Mouse (Mus musculus) testis, adult 2 months (tissue): ENCODE data around the gene Eef1akmt2. TPM values are rescaled to one million over a fixed set of nuclear protein-coding genes. Genes with fewer than 3 reads are reported as not detected.

ENCODE experiments used
- H3K27ac ChIP-seq: fragments of 200-500 bp; 2 replicates; pipeline ENCODE4 v1.5.1; 2012; ENCODE audit warnings: low read depth, low read length; ENCODE audit not compliant: control insufficient read depth, insufficient read depth
- H3K27me3 ChIP-seq: fragments of 200-500 bp; 2 replicates; pipeline ENCODE4 v1.6.1; 2012; ENCODE audit warnings: mild to moderate bottlenecking, low read length, moderate library complexity; ENCODE audit not compliant: control insufficient read depth, insufficient read depth
- H3K36me3 ChIP-seq: fragments of 200-500 bp; 2 replicates; pipeline ENCODE4 v1.6.1; 2012; ENCODE audit warnings: mild to moderate bottlenecking, low read length; ENCODE audit not compliant: control insufficient read depth, insufficient read depth
- H3K4me1 ChIP-seq: fragments of 200-500 bp; 2 replicates; pipeline ENCODE4 v1.6.1; 2012; ENCODE audit warnings: low read length; ENCODE audit not compliant: control insufficient read depth, insufficient read depth
- H3K4me3 ChIP-seq: fragments of 200-500 bp; 2 replicates; pipeline ENCODE4 v1.5.1; 2012; ENCODE audit warnings: low read depth, mild to moderate bottlenecking, low read length, moderate library complexity, mixed read lengths; ENCODE audit not compliant: control insufficient read depth
- CTCF ChIP-seq: fragments of 200-500 bp; IDR thresholded peaks from 2 replicates; pipeline ENCODE4 v1.5.1; 2012; ENCODE audit warnings: low read depth, mild to moderate bottlenecking, inconsistent platforms, low read length, moderate library complexity; ENCODE audit not compliant: control insufficient read depth, insufficient read depth, insufficient replicate concordance
- POLR2A ChIP-seq: fragments of 200-500 bp; IDR thresholded peaks from 2 replicates; pipeline ENCODE4 v1.6.1; 2012; ENCODE audit warnings: low read depth, mild to moderate bottlenecking, inconsistent platforms, low read length, moderate library complexity; ENCODE audit not compliant: control insufficient read depth
- polyA plus RNA-seq: library from polyadenylated mRNA; depleted of rRNA; stranded (reverse); fragments of >200 nt; gene quantifications from 2 replicates; pipeline ENCODE4 v1.2.3, GENCODE M21; 2012

Eef1akmt2 gene
- polyA plus RNA-seq, 1 experiment = 5.5 TPM

DNA sequence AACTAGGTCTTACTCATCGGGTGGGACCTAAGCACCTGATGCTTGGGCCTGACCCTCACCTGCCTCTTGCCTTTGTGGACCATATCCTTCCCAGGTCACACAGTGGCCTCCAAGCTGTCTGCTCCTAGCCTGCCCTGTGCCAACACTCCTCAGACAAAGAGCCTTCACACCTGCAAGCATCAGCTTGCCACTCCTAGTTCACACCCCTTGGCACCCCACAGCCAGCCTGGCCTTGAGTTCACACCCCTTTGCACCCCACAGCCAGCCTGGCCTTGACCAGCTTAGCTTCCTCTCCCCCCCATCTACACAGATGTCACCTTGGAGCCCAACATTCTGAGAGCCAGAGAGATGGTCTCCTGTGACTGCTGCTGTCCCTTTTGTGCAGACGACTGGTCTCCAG, 49.1 kb downstream of the Eef1akmt2 start:
- Histone ChIP-seq H3K4me1 (peaks cover 9% of the 10 kb centered on the region), H3K36me3 (no peaks in the 10 kb centered on the region), H3K27ac (no peak overlapping the region), H3K4me3 (no peak overlapping the region), H3K27me3 (no peaks in the 10 kb centered on the region)
- TF ChIP-seq CTCF (no peak), POLR2A (no peak)

DNA sequence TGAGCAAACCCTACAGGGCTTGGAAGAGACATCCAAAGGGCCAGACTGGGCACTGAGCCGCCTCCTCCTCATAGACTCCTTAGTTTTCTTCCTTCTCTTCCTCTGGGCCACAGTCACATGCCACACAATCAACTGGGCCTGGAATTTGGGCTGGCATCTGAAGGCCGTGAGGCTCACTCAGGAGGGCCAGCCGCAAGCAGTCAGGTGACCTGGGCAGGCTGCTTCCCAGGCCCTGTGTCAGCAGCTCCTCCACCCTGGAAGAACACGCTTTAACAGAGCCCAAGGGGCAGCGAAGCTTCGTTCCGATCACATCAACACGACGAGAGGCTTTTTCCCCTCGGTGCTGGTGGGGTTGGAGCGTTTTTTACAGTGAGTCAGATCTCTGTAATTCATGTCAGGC, 49.8 kb downstream of the Eef1akmt2 start:
- Histone ChIP-seq H3K27ac (no peak overlapping the region), H3K4me3 (no peak overlapping the region), H3K4me1 (peaks cover 9% of the 10 kb centered on the region), H3K27me3 (no peaks in the 10 kb centered on the region), H3K36me3 (no peaks in the 10 kb centered on the region)
- TF ChIP-seq POLR2A (no peak), CTCF (no peak)

DNA sequence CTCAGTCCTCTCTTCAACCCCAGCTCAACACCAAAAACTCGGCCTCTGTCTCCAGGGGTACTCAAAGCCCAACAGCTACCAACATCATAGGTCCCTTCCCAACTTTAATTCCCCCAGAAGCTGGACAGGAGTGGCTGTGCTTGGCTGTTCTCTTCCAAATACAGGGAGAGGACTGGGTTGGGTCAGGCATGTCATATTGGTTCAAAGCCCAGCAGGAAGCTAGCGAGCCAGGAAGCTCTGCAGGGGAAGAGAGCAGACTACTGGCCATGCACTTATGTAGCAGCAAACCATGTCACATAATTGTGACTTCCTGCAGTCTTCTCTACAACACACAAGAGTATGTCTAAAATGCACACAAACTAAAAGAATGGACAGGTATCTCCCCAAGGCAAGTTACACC, 50.4 kb downstream of the Eef1akmt2 start:
- H3K27ac ChIP-seq = no peak overlapping the region

DNA sequence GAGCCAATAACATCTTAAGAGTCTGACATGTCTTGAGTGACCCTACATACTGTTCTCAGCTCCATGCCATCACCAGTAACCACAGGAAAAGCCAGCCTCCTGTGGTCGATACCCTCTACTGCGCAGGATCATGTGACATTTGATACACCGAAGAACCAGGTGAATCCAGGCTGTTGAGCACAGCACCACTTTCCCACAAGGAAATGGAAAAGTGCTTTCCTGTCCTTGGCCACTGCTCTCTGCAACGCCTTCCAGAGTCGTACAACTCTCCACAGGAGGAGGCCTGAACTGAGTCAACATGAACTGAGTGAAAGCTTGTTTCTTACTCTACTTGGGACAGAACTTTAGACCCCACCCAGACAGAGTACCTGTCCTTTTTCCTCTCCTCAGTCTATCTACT, 51.0 kb downstream of the Eef1akmt2 start:
- Histone ChIP-seq H3K36me3 (no peaks in the 10 kb centered on the region), H3K27ac (no peak overlapping the region), H3K27me3 (no peaks in the 10 kb centered on the region), H3K4me1 (peaks cover 9% of the 10 kb centered on the region), H3K4me3 (no peak overlapping the region)
- TF ChIP-seq POLR2A (no peak), CTCF (no peak)

More for the DNA sequence above, 50.4 kb downstream of the Eef1akmt2 start:
- TF ChIP-seq CTCF = no peak
- no peak for TF ChIP-seq POLR2A
- peaks cover 9% of the 10 kb centered on the region for H3K4me1 ChIP-seq
- no peak overlapping the region for H3K4me3 ChIP-seq
- H3K27me3 ChIP-seq = no peaks in the 10 kb centered on the region
- no peaks in the 10 kb centered on the region for H3K36me3 ChIP-seq

DNA sequence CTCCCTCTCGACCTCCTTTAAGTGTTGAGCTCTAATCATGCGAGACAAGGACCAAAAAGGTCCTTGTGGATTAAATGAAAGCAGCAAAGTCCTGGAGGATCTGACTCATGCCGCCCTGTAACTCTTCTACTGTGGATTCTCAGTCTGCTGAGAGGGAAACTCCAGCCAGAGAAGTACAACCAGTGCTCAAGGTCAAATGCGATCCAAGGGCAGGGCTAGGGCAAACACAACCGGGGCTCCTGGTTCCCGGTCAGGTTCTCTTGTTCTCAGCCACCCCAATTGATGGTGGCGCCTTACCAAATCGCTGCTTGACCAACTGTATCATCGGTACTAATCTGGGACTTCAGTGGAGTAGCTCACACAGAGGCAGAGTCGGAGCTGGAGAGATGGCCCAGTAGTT, 51.6 kb downstream of the Eef1akmt2 start:
- Histone ChIP-seq H3K4me3 (no peak overlapping the region), H3K4me1 (peaks cover 9% of the 10 kb centered on the region), H3K27ac (no peak overlapping the region), H3K36me3 (no peaks in the 10 kb centered on the region), H3K27me3 (no peaks in the 10 kb centered on the region)
- TF ChIP-seq POLR2A (no peak), CTCF (no peak)

DNA sequence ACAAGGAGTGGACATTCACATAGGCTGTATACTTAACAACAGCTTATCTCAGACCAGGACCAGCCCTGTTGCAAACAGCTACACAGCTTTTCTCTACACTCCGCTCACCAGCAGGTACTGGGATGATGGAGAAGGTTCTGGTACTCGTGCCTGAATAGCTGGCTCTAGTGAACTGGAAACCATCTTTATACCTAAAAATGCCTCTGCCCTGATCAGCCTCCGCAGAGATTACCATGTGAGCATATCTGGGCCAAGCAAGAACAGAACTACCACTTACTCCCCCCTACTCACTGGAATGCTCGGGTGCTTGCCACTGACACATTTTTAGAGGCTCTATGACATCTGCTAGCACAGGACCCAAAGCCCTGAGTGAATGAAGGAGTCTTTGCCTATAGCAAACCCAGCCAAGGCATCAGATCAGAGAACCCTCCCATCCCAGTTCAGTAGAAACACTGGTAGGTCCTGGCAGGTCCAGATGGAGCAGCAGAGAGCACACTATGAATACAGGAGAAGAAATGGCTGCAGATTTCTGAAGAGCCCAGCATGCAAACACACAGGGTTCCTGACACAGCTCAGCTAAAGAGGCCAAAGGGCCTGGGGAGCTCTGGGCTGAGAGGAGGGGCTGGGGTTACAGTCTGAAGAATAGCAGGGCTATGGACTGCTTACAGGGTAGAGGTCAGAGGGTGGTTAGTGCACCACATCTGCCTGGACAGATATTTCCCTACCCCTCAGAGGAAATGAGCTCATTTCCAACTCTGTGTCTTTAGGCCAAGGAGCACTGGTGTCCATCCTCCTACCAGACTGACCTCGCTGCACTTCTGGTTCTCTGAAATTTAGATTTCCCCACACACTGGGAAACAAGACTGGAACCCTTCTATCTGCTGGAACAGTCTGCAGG, 53.1 kb downstream of the Eef1akmt2 start:
- no peaks in the 10 kb centered on the region for H3K36me3 ChIP-seq
- no peak for TF ChIP-seq CTCF
- no peak for TF ChIP-seq POLR2A
- H3K27ac ChIP-seq = no peak overlapping the region
- H3K4me3 ChIP-seq = no peak overlapping the region
- H3K4me1 ChIP-seq = peaks cover 9% of the 10 kb centered on the region
- no peaks in the 10 kb centered on the region for H3K27me3 ChIP-seq

DNA sequence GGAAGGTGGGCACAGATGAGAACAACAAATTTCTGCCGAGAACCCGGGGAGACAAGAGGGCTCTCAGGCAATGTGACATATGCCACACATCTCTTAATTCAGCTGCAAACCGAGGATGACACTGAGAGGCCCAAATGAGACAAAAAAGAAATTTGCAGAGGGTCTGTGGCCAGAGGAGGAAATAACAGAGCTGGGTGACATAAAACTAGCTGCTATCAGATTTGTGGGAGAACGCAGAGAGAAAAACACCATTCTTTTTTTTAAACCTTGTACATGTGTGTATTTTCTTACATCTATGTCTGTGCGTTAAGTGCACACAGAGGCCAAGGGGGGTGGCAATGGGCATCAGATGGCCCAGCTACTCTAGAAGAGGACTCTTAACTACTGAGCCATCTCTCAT, 57.3 kb downstream of the Eef1akmt2 start:
- H3K4me1 ChIP-seq = no peaks in the 10 kb centered on the region
- no peak overlapping the region for H3K4me3 ChIP-seq
- no peak for TF ChIP-seq CTCF
- no peak for TF ChIP-seq POLR2A
- no peak overlapping the region for H3K27ac ChIP-seq
- H3K36me3 ChIP-seq = no peaks in the 10 kb centered on the region
- no peaks in the 10 kb centered on the region for H3K27me3 ChIP-seq
